Mouse (Mus musculus) erythroblast, embryonic 14.5 days (primary cell): ENCODE data around the gene Eif4a2. TPM values are rescaled to one million over a fixed set of nuclear protein-coding genes. Genes with fewer than 3 reads are reported as not detected.

Source experiments
- H3K27me3 ChIP-seq: 2 replicates; pipeline ENCODE4 v1.6.1; 2012; ENCODE audit warnings: inconsistent platforms; ENCODE audit not compliant: control insufficient read depth
- H3K36me3 ChIP-seq: 2 replicates; pipeline ENCODE4 v1.6.1; 2012; ENCODE audit warnings: mild to moderate bottlenecking, inconsistent platforms; ENCODE audit not compliant: control insufficient read depth
- H3K4me1 ChIP-seq: 2 replicates; pipeline ENCODE4 v1.6.1; 2012; ENCODE audit warnings: inconsistent platforms; ENCODE audit not compliant: control insufficient read depth
- H3K4me3 ChIP-seq: replicated peaks from 2 replicates; pipeline ENCODE3; 2012; ENCODE audit warnings: moderate library complexity, mild to moderate bottlenecking, inconsistent platforms
- H3K9me3 ChIP-seq: 2 replicates; pipeline ENCODE4 v1.6.1; 2012; ENCODE audit warnings: low read length, inconsistent platforms, mixed read lengths; ENCODE audit not compliant: control insufficient read depth
- GATA1 ChIP-seq: IDR thresholded peaks from 2 replicates; pipeline ENCODE4 v1.6.1; 2012; ENCODE audit warnings: low read length, inconsistent platforms, mixed read lengths
- TAL1 ChIP-seq: IDR thresholded peaks from 3 replicates; pipeline ENCODE4 v1.6.1; 2012; ENCODE audit warnings: low read length, inconsistent platforms, mixed read lengths
- polyA plus RNA-seq: library from polyadenylated mRNA; stranded (reverse); fragments of >175 nt; gene quantifications from 2 replicates; pipeline ENCODE4 v1.2.3, GENCODE M21; 2012

The Eif4a2 gene
- polyA plus RNA-seq, 1 experiment, result 0.41 TPM

DNA sequence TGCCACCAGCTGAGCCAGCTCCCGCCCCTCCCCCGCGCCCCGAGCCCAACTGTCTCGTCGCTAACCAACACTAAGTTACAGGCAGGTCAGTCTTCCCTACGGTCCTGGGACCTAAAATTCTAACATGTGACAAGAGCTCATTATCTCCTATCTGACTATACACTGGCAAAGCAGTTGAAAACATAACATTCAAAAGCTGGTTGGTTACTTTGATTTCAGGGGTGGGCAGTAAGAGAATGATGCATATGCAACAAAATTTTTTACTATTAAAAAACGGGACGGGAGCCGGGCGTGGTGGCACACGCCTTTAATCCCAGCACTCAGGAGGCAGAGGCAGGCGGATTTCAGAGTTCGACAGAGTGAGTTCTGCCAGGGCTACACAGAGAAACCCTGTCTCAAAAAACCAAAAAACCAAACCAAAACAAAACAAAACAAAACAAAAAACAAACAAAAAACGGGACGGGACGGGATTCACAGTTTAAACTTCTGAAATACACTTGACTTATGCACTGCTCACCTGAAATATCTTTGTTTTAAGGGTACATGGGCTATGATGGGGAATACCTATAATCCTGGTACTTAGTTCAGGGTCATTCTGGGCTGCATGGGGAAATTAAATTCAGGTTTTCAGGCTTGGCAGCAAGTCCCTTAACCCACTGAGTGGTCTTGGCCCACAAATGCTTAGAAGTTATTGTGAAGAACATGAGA, 4.1 kb upstream of the Eif4a2 start:
- Histone ChIP-seq H3K9me3 (no peaks in the 10 kb centered on the region), H3K27me3 (peaks cover 17% of the 10 kb centered on the region), H3K4me3 (peak overlapping the region; percentile 56), H3K4me1 (peaks cover 27% of the 10 kb centered on the region), H3K36me3 (peaks cover 2% of the 10 kb centered on the region)
- TF ChIP-seq TAL1 (no peak), GATA1 (no peak)

DNA sequence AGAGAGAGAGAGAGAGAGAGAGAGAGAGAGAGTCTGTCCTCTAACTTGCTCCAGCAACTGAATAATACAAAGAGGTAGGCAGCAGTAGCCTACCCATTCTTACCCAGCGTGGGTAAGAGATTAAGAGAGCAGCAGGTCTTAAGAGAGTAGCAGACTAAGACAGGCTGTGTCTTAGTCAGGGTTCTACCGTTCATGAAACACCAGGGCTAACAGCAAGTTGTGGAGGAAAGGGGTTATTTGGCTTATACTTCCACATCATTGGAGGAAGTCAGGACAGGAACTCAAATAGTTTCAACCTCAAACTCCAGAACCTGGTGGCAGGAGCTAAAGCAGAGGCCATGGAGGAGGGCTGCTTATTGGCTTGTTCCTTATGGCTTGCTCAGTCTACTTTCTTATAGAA, 3.4 kb upstream of the Eif4a2 start:
- Histone ChIP-seq H3K4me3 (no peak overlapping the region), H3K9me3 (no peaks in the 10 kb centered on the region), H3K27me3 (peaks cover 17% of the 10 kb centered on the region), H3K4me1 (peaks cover 31% of the 10 kb centered on the region), H3K36me3 (peaks cover 8% of the 10 kb centered on the region)
- no peak for TF ChIP-seq TAL1
- no peak for TF ChIP-seq GATA1

DNA sequence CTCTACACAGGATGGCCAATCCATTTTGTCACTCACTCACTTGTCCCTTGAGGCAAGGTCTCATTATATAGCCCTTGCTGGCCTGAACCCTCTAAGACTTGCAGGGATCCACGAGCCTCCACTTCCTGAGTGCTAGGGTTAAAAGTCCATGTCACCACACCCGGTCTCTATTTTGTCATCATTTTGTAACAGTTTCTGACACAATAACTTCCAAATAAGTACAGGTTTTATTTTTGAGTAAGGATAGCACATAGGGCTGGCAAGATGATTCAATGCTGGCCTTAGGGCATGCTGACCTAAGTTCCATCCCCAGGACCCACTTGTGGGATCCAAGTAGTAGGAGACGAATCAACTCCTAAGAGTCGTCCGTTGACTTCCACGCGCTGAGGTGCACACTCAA, 1.1 kb upstream of the Eif4a2 start:
- peaks cover 42% of the 10 kb centered on the region for H3K4me1 ChIP-seq
- peaks cover 31% of the 10 kb centered on the region for H3K36me3 ChIP-seq
- H3K9me3 ChIP-seq, result no peaks in the 10 kb centered on the region
- no peak overlapping the region for H3K4me3 ChIP-seq
- no peaks in the 10 kb centered on the region for H3K27me3 ChIP-seq
- TF ChIP-seq GATA1 (no peak), TAL1 (no peak)

DNA sequence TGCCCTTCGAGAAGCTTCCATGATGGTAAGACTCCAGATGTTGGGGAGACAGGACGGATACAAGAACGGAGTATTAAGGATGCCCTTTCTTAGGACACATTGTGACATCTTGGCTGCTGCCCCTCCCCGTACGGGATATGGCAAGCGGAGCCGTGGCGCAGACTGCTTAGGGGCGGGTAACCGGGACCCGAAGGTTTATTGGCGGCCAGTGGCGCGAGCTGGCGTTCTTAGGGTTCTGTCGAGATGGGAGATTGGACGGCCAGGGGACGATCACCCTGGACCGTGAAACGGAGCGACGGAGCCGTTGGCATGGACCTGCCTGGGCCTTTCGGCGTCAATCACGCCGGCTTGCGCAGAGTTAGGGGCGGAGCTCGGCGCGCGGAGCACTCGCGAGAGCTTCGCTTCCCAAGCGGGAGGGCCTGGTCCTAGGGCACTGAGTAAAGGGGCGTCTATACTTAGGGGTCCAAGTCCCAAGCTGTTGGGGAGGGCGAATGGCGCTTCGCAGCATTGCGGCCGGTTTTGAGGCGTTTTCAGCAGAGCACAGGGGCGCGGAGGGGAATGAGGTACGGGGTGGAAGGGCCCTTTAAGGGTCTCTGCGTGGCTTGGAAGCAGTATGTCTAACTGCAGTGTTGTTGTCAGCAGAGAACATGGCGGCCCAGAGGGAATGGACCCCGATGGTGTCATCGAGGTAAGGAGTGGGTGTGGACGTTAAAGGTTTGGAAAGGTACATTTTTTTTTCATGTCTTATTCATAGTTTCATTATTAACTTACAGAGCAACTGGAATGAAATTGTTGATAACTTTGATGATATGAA, 909 bp downstream of the Eif4a2 start:
- peak overlapping the region; percentile 85 for H3K4me3 ChIP-seq
- H3K36me3 ChIP-seq, result peaks cover 51% of the 10 kb centered on the region
- H3K4me1 ChIP-seq, result peaks cover 41% of the 10 kb centered on the region
- no peaks in the 10 kb centered on the region for H3K27me3 ChIP-seq
- TF ChIP-seq GATA1 (no peak), TAL1 (no peak)
- H3K9me3 ChIP-seq, result no peaks in the 10 kb centered on the region

DNA sequence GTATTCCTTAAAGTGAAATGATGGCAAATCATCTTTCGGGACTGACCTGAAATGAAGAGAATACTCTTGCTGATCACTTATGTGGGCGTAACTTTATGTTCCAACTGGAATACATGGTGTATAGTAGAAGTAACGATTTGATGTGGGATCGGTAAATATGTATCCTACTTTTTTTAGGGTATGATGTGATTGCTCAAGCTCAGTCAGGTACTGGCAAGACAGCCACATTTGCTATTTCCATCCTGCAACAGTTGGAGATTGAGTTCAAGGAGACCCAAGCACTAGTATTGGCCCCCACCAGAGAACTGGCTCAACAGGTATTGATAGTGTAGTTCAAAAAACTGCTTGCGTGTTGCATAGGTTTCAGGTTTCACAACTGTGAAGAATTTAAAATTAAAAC, 1.7 kb downstream of the Eif4a2 start:
- Histone ChIP-seq H3K36me3 (peaks cover 56% of the 10 kb centered on the region), H3K27me3 (no peaks in the 10 kb centered on the region), H3K4me1 (peaks cover 39% of the 10 kb centered on the region), H3K9me3 (no peaks in the 10 kb centered on the region), H3K4me3 (peak overlapping the region; percentile 85)
- TF ChIP-seq GATA1, result no peak
- no peak for TF ChIP-seq TAL1

DNA sequence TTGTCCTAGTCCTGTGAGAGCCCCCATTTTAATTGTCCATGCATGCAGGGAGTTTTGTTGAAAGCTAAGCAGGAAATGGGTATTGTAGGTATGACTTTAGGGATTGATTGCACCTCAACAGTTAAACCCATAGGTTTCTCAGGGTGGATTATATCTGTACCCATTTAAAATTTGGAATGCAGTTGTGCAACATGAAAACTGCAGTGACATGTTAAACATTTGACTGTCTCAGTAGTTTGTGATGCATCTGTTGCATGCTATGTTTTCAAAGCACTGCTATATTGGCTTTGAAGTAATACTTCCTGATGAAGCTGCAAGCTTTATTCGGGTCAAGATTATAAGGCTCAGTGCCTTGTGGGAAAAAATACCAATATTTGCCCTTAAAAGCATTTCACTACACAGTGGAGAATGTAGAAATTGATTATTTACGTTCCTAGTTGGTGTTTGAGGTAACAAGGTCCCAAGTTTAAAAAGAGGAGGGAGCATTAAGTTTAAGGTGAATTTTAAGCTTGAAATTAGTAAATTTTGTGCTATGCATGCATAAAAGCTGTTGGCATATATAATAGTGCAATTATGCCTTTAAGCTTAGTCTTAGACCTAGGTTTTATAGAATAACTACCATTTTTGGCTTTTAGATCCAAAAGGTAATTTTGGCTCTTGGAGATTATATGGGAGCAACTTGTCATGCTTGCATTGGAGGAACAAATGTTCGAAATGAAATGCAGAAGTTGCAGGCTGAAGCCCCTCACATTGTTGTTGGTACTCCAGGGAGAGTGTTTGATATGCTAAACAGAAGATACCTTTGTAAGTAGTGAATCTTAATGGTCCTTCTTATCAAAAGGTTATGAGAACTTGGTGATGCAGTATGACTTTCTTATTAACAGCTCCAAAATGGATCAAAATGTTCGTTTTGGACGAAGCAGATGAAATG, 2.4 kb downstream of the Eif4a2 start:
- Histone ChIP-seq H3K4me3 (peak overlapping the region; percentile 85), H3K27me3 (no peaks in the 10 kb centered on the region), H3K9me3 (no peaks in the 10 kb centered on the region), H3K36me3 (peaks cover 62% of the 10 kb centered on the region), H3K4me1 (peaks cover 39% of the 10 kb centered on the region)
- no peak for TF ChIP-seq TAL1
- no peak for TF ChIP-seq GATA1

DNA sequence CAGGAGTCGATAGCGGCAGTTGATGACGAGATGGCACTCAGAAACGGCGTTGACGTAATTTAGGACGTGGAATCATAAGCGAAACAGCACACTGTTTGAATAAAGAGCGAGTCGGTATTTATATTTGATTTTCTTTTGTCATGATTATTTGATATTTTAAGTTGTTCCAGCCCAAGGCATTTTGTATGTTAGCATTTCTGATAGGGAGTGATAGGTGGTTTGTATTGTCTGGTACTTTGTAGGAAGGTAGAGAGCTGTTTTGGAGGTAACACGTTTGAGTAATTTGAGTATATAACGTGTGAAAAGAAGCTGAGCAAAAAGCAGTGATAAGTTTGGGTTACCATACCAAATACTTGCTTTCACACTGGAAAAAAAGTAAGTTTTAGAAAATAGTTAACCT, 5.1 kb downstream of the Eif4a2 start:
- Histone ChIP-seq H3K36me3 (peaks cover 90% of the 10 kb centered on the region), H3K4me3 (no peak overlapping the region), H3K9me3 (no peaks in the 10 kb centered on the region), H3K4me1 (peaks cover 33% of the 10 kb centered on the region), H3K27me3 (no peaks in the 10 kb centered on the region)
- TF ChIP-seq TAL1 (no peak), GATA1 (no peak)

DNA sequence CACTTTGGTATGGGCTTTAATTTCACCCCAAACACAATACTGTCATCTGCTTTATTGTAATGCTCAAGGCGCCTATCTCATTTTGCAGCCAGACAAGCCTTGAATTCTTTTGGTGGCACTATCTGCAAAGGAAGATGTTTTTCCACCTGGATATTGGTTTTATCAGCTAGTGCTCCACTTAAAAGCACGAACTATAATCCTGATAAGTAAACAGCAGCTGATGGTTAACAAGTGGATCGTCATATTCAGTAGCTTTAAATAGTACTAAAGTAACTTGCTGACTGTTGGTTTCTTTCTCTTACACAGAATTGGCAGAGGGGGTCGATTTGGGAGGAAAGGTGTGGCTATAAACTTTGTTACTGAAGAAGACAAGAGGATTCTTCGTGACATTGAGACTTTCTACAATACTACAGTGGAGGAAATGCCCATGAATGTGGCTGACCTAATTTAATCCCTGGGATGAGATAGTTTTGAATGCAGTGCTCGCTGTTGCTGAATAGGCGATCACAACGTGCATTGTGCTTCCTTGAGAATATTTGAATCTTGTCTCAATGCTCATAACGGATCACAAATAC, 5.7 kb downstream of the Eif4a2 start:
- peaks cover 33% of the 10 kb centered on the region for H3K4me1 ChIP-seq
- H3K36me3 ChIP-seq, result peaks cover 96% of the 10 kb centered on the region
- no peak for TF ChIP-seq GATA1
- TF ChIP-seq TAL1, result no peak
- H3K27me3 ChIP-seq, result no peaks in the 10 kb centered on the region
- H3K4me3 ChIP-seq, result no peak overlapping the region
- H3K9me3 ChIP-seq, result no peaks in the 10 kb centered on the region
